Mouse (Mus musculus): Measurements from ENCODE around the gene Prrg4.
"Not testable (repeated sequence)": the region's sequence is repeated elsewhere in the genome, so short reads cannot be mapped to it uniquely, and the experiment has no call there.

Gene Prrg4

GRCm38 (mm10) chr2:104849276-104849990 lies at the start of gene Prrg4:
TSS of gene Prrg4 (minus strand) at chr2:104849876.
- CTCF ChIA-PET, result interaction anchor here (0.7 kb wide), 1 partner anchor 169 kb away, joined by 6 read pairs; no protein-coding TSS in a partner anchor

GRCm38 (mm10) chr2:104887882-104888566 lies 38.3 kb upstream of the Prrg4 start:
- CTCF ChIA-PET, result no interaction called here

GRCm38 (mm10) chr2:104887331-104887730 lies 37.7 kb upstream of the Prrg4 start:
- CTCF ChIA-PET, result not testable (repeated sequence)

- CTCF ChIA-PET, result no interaction called here
Observed at GRCm38 (mm10) chr2:104886109-104886508, 36.4 kb upstream of the Prrg4 start.

- CTCF ChIA-PET, result no interaction called here
Observed at GRCm38 (mm10) chr2:104878794-104879193, 29.1 kb upstream of the Prrg4 start.

- CTCF ChIA-PET, result no interaction called here
Observed at GRCm38 (mm10) chr2:104869101-104869500, 19.4 kb upstream of the Prrg4 start.

GRCm38 (mm10) chr2:104867282-104867855 lies 17.7 kb upstream of the Prrg4 start, which contains the start of gene Ccdc73:
TSS of gene Ccdc73 (plus strand) at chr2:104867805.
- CTCF ChIA-PET, result no interaction called here

- CTCF ChIA-PET, result no interaction called here
Observed at GRCm38 (mm10) chr2:104864176-104864860, 14.6 kb upstream of the Prrg4 start.

- CTCF ChIA-PET, result no interaction called here
Observed at GRCm38 (mm10) chr2:104860426-104860825, 10.8 kb upstream of the Prrg4 start.

GRCm38 (mm10) chr2:104859060-104859459 lies 9.4 kb upstream of the Prrg4 start:
- CTCF ChIA-PET, result no interaction called here

GRCm38 (mm10) chr2:104858083-104858482 lies 8.4 kb upstream of the Prrg4 start:
- CTCF ChIA-PET, result not testable (repeated sequence)

GRCm38 (mm10) chr2:104856218-104856617 lies 6.5 kb upstream of the Prrg4 start:
- CTCF ChIA-PET, result no interaction called here

GRCm38 (mm10) chr2:104855732-104856131 lies 6.1 kb upstream of the Prrg4 start:
- CTCF ChIA-PET, result no interaction called here

GRCm38 (mm10) chr2:104854836-104855235 lies 5.2 kb upstream of the Prrg4 start:
- CTCF ChIA-PET, result interaction anchor here (0.7 kb wide), 1 partner anchor 14 kb away, joined by 4 read pairs; no protein-coding TSS in a partner anchor

- CTCF ChIA-PET, result no interaction called here
Observed at GRCm38 (mm10) chr2:104852546-104852945, 2.9 kb upstream of the Prrg4 start.

- CTCF ChIA-PET, result no interaction called here
Observed at GRCm38 (mm10) chr2:104851686-104852085, 2.0 kb upstream of the Prrg4 start.

- CTCF ChIA-PET, result interaction anchor here (0.7 kb wide), 1 partner anchor 168 kb away, joined by 6 read pairs; no protein-coding TSS in a partner anchor
Observed at GRCm38 (mm10) chr2:104849991-104850359, 299 bp upstream of the Prrg4 start.

- CTCF ChIA-PET, result no interaction called here
Observed at GRCm38 (mm10) chr2:104848235-104849161, 1.2 kb downstream of the Prrg4 start.

GRCm38 (mm10) chr2:104847645-104848044 lies 2.0 kb downstream of the Prrg4 start:
- CTCF ChIA-PET, result no interaction called here

GRCm38 (mm10) chr2:104846638-104847414 lies 2.9 kb downstream of the Prrg4 start:
- CTCF ChIA-PET, result no interaction called here
